Mouse (Mus musculus): ENCODE data around the gene Rnf213. TPM values are rescaled to one million over a fixed set of nuclear protein-coding genes. Genes with fewer than 3 reads are reported as not detected.

Rnf213 gene
- polyA plus RNA-seq, 1 experiment from 2014 or later: 12.5 TPM

- peak overlapping the region; percentile 50 for H3K4me2 ChIP-seq
- peak; percentile 57 for TF ChIP-seq CTCF (IDR thresholded peaks at IDR 0.05; ENCODE audit: low read depth)
- peak overlapping the region; percentile 9; the same call in 1 of the 2 replicates for H3K4me3 ChIP-seq (ENCODE audit: low read depth, low read length)
- no peaks in the 10 kb centered on the region for H3K9me3 ChIP-seq (ENCODE audit: low read depth, low read length)
- no peaks in the 10 kb centered on the region for H3K36me3 ChIP-seq (ENCODE audit: insufficient read depth)
- H3K9ac ChIP-seq: no peak overlapping the region
- H3K4me1 ChIP-seq (ENCODE audit: insufficient read depth): 0 out of 2 replicates have a peak, but pooled peaks cover 3% of the 10 kb centered on the region
- peak; percentile 29 for ATAC-seq (ENCODE audit: insufficient read depth)
- DNase-seq: peak; percentile 41
- 3% methylated on average over 21 of the region's 21 CpGs for WGBS
- H3K27ac ChIP-seq (ENCODE audit: low read depth): no peak overlapping the region
- H3K27me3 ChIP-seq (ENCODE audit: insufficient read depth, low read length): peaks cover 12% of the 10 kb centered on the region; the same call in 1 of the 2 replicates
These were observed 122.2 kb downstream of the Rnf213 start for GRCm38 (mm10) chr11:119514967-119515636.

GRCm38 (mm10) chr11:119515823-119516676 lies 123.2 kb downstream of the Rnf213 start:
- no peak for DNase-seq
- H3K9ac ChIP-seq: no peak overlapping the region; the same call in 1 of the 2 replicates

GRCm38 (mm10) chr11:119516677-119517361 lies 123.9 kb downstream of the Rnf213 start:
- Histone ChIP-seq H3K9ac (no peak overlapping the region), H3K27me3 (ENCODE audit: insufficient read depth, low read length) (peaks cover 12% of the 10 kb centered on the region; the same call in 1 of the 2 replicates), H3K4me1 (ENCODE audit: insufficient read depth) (0 out of 2 replicates have a peak, but pooled peaks cover 3% of the 10 kb centered on the region), H3K9me3 (ENCODE audit: low read depth, low read length) (no peaks in the 10 kb centered on the region), H3K36me3 (ENCODE audit: insufficient read depth) (no peaks in the 10 kb centered on the region), H3K27ac (ENCODE audit: low read depth) (no peak overlapping the region), H3K4me3 (ENCODE audit: low read depth, low read length) (no peak overlapping the region), H3K4me2 (no peak overlapping the region)
- ATAC-seq (ENCODE audit: insufficient read depth) (peak; percentile 55; the same call in 1 of the 2 replicates), DNase-seq (peak; percentile 43)
- 57% methylated on average over 12 of the region's 12 CpGs for WGBS
- TF ChIP-seq CTCF (IDR thresholded peaks at IDR 0.05; ENCODE audit: low read depth): peak; percentile 41

More at GRCm38 (mm10) chr11:119515823-119516676, 123.2 kb downstream of the Rnf213 start:
- Histone ChIP-seq H3K36me3 (ENCODE audit: insufficient read depth) (no peaks in the 10 kb centered on the region), H3K9me3 (ENCODE audit: low read depth, low read length) (no peaks in the 10 kb centered on the region), H3K27me3 (ENCODE audit: insufficient read depth, low read length) (peaks cover 12% of the 10 kb centered on the region; the same call in 1 of the 2 replicates), H3K4me2 (no peak overlapping the region), H3K4me3 (ENCODE audit: low read depth, low read length) (no peak overlapping the region), H3K27ac (ENCODE audit: low read depth) (no peak overlapping the region), H3K4me1 (ENCODE audit: insufficient read depth) (0 out of 2 replicates have a peak, but pooled peaks cover 3% of the 10 kb centered on the region)
- 76% methylated on average over 16 of the region's 16 CpGs for WGBS
- TF ChIP-seq CTCF (IDR thresholded peaks at IDR 0.05; ENCODE audit: low read depth): no peak
- no peak for ATAC-seq (ENCODE audit: insufficient read depth)

- Histone ChIP-seq H3K4me1 (ENCODE audit: insufficient read depth) (0 out of 2 replicates have a peak, but pooled peaks cover 3% of the 10 kb centered on the region), H3K27me3 (ENCODE audit: insufficient read depth, low read length) (peaks cover 10% of the 10 kb centered on the region; the same call in 1 of the 2 replicates), H3K9ac (no peak overlapping the region), H3K4me2 (no peak overlapping the region), H3K9me3 (ENCODE audit: low read depth, low read length) (no peaks in the 10 kb centered on the region), H3K36me3 (ENCODE audit: insufficient read depth) (no peaks in the 10 kb centered on the region), H3K27ac (ENCODE audit: low read depth) (no peak overlapping the region), H3K4me3 (ENCODE audit: low read depth, low read length) (no peak overlapping the region)
- WGBS: 90% methylated on average over 1 of the region's 1 CpGs
- no peak for DNase-seq
- TF ChIP-seq CTCF (IDR thresholded peaks at IDR 0.05; ENCODE audit: low read depth): no peak
- ATAC-seq (ENCODE audit: insufficient read depth): no peak
These were observed 126.5 kb downstream of the Rnf213 start for GRCm38 (mm10) chr11:119519387-119519786.

GRCm38 (mm10) chr11:119520005-119520712 lies 127.3 kb downstream of the Rnf213 start:
- no peaks in the 10 kb centered on the region for H3K9me3 ChIP-seq (ENCODE audit: low read depth, low read length)
- H3K9ac ChIP-seq: peak overlapping the region; percentile 11; the same call in 1 of the 2 replicates
- no peak for TF ChIP-seq CTCF (IDR thresholded peaks at IDR 0.05; ENCODE audit: low read depth)
- 32% methylated on average over 5 of the region's 5 CpGs for WGBS
- H3K4me2 ChIP-seq: no peak overlapping the region
- no peaks in the 10 kb centered on the region for H3K36me3 ChIP-seq (ENCODE audit: insufficient read depth)
- no peak overlapping the region for H3K4me3 ChIP-seq (ENCODE audit: low read depth, low read length)
- ATAC-seq (ENCODE audit: insufficient read depth) (no peak), DNase-seq (peak; percentile 24)
- peaks cover 5% of the 10 kb centered on the region; the same call in 1 of the 2 replicates for H3K27me3 ChIP-seq (ENCODE audit: insufficient read depth, low read length)
- H3K4me1 ChIP-seq (ENCODE audit: insufficient read depth): no peaks in the 10 kb centered on the region
- H3K27ac ChIP-seq (ENCODE audit: low read depth): no peak overlapping the region

- TF ChIP-seq CTCF (IDR thresholded peaks at IDR 0.05; ENCODE audit: low read depth): no peak
- no peak overlapping the region for H3K4me3 ChIP-seq (ENCODE audit: low read depth, low read length)
- H3K4me2 ChIP-seq: no peak overlapping the region
- no peaks in the 10 kb centered on the region for H3K9me3 ChIP-seq (ENCODE audit: low read depth, low read length)
- ATAC-seq (ENCODE audit: insufficient read depth) (no peak), DNase-seq (no peak)
- H3K9ac ChIP-seq: 0 out of 2 replicates have a peak overlapping the region, but pooled peaks have one; percentile 11
- no peaks in the 10 kb centered on the region for H3K4me1 ChIP-seq (ENCODE audit: insufficient read depth)
- H3K27me3 ChIP-seq (ENCODE audit: insufficient read depth, low read length): peaks cover 4% of the 10 kb centered on the region; the same call in 1 of the 2 replicates
- no peaks in the 10 kb centered on the region for H3K36me3 ChIP-seq (ENCODE audit: insufficient read depth)
- no peak overlapping the region for H3K27ac ChIP-seq (ENCODE audit: low read depth)
These were observed 127.8 kb downstream of the Rnf213 start for GRCm38 (mm10) chr11:119520713-119521063.

Data from lung, embryonic 14.5 days (tissue).